Mouse (Mus musculus) myocyte (in vitro differentiated cells): Measurements from ENCODE around the gene Slc22a3.

Experiments
- CEBPB ChIP-seq: IDR thresholded peaks from 2 replicates; pipeline ENCODE4 v1.6.1; 2011; ENCODE audit warnings: mild to moderate bottlenecking, moderate library complexity; ENCODE audit not compliant: poor library complexity, insufficient read depth, severe bottlenecking
- E2F4 ChIP-seq: IDR thresholded peaks from one replicate; pipeline ENCODE4 v1.6.1; 2011; ENCODE audit warnings: mild to moderate bottlenecking, control low read depth, moderate library complexity; ENCODE audit not compliant: insufficient read depth
- MAX ChIP-seq: IDR thresholded peaks from one replicate; pipeline ENCODE4 v1.6.1; 2011; ENCODE audit warnings: low read depth, mild to moderate bottlenecking, control low read depth
- MYOD1 ChIP-seq, 3 experiments: IDR thresholded peaks; one replicate each; pipeline ENCODE4 v1.6.1; 2011; ENCODE audit warnings: control low read depth in 2 of 3, low read depth in 2 of 3, mild to moderate bottlenecking in 2 of 3, moderate library complexity in 1 of 3; ENCODE audit not compliant: insufficient read length in 2 of 3, control insufficient read depth in 1 of 3
- MYOG ChIP-seq, 3 experiments: IDR thresholded peaks; one replicate each; pipeline ENCODE4 v1.6.1; 2011; ENCODE audit warnings: control low read depth in 2 of 3, low read depth in 2 of 3, mild to moderate bottlenecking in 2 of 3; ENCODE audit not compliant: insufficient read length in 2 of 3, control insufficient read depth in 1 of 3, insufficient read depth in 1 of 3
- POLR2A ChIP-seq: IDR thresholded peaks from one replicate; pipeline ENCODE4 v1.6.1; 2011; ENCODE audit warnings: low read depth, mild to moderate bottlenecking, control low read depth, moderate library complexity; ENCODE audit not compliant: insufficient read length
- POLR2AphosphoS2 ChIP-seq: IDR thresholded peaks from one replicate; pipeline ENCODE4 v1.6.1; 2011; ENCODE audit warnings: low read depth, control low read depth; ENCODE audit not compliant: insufficient read length
- TCF12 ChIP-seq: IDR thresholded peaks from one replicate; pipeline ENCODE4 v1.6.1; 2011; ENCODE audit warnings: mild to moderate bottlenecking, control low read depth; ENCODE audit not compliant: poor library complexity, insufficient read depth, severe bottlenecking
- TCF3 ChIP-seq: IDR thresholded peaks from one replicate; pipeline ENCODE4 v1.6.1; 2011; ENCODE audit warnings: low read depth, control low read depth; ENCODE audit not compliant: insufficient read length
- USF1 ChIP-seq: IDR thresholded peaks from one replicate; pipeline ENCODE4 v1.6.1; 2011; ENCODE audit warnings: low read depth, mild to moderate bottlenecking, control low read depth, moderate library complexity

- no peak for TF ChIP-seq MAX
- no peak for TF ChIP-seq POLR2A
- TF ChIP-seq MYOG (IDR thresholded peaks at IDR 0.05; ENCODE audit: control insufficient read depth in 1 of 3, insufficient read depth in 1 of 3, insufficient read length in 2 of 3, low read depth in 2 of 3) = no peak
- no peak for TF ChIP-seq TCF12
- TF ChIP-seq E2F4 = no peak
- no peak for TF ChIP-seq USF1
- no peak for TF ChIP-seq POLR2AphosphoS2
- TF ChIP-seq MYOD1 (IDR thresholded peaks at IDR 0.05; ENCODE audit: control insufficient read depth in 1 of 3, insufficient read length in 2 of 3, low read depth in 2 of 3) = no peak
- no peak for TF ChIP-seq TCF3
- no peak for TF ChIP-seq CEBPB
These were observed 872 bp upstream of the Slc22a3 start for GRCm38 (mm10) chr17:12508376-12508775.
